Mouse (Mus musculus): ENCODE measurements around the gene Dysf. TPM values are rescaled to one million over a fixed set of nuclear protein-coding genes. Genes with fewer than 3 reads are reported as not detected.

Gene Dysf
- polyA plus RNA-seq, 1 experiment from 2014 or later: 18.6 TPM

- no peak overlapping the region for H3K4me2 ChIP-seq (ENCODE audit: low read length)
- H3K9ac ChIP-seq (ENCODE audit: low read length): no peak overlapping the region; the same call in 1 of the 2 replicates
- no peak overlapping the region for H3K4me3 ChIP-seq (ENCODE audit: control insufficient read depth in 1 of 2, insufficient read depth in 1 of 2, low read depth in 1 of 2, low read length in 2 of 2)
- no peak for ATAC-seq (ENCODE audit: insufficient number of reproducible peaks, insufficient read depth, low FRiP score, low read depth)
- 59% methylated on average over 1 of the region's 1 CpGs for WGBS
- H3K27ac ChIP-seq (replicated peaks in 1 of 2; ENCODE audit: control insufficient read depth in 1 of 2, insufficient read depth in 1 of 2, low read depth in 2 of 2, low read length in 2 of 2): peak overlapping the region in 1 of 2 experiments; percentile 38; a peak in 1 of 4 replicates
- no peaks in the 10 kb centered on the region for H3K27me3 ChIP-seq (ENCODE audit: control insufficient read depth, insufficient read depth, low read length)
- H3K36me3 ChIP-seq (ENCODE audit: control insufficient read depth, insufficient read depth, low read length): peaks cover 21% of the 10 kb centered on the region
- H3K4me1 ChIP-seq (ENCODE audit: control insufficient read depth in 2 of 2, insufficient read depth in 2 of 2, low read length in 2 of 2): peaks cover 11 to 25% of the 10 kb centered on the region in 2 experiments
- H3K9me3 ChIP-seq (ENCODE audit: control insufficient read depth, low read length): no peaks in the 10 kb centered on the region
Measured at GRCm38 (mm10) chr6:84143328-84143727, 134.9 kb downstream of the Dysf start.

- Histone ChIP-seq H3K9ac (ENCODE audit: low read length) (no peak overlapping the region), H3K27me3 (ENCODE audit: control insufficient read depth, insufficient read depth, low read length) (no peaks in the 10 kb centered on the region), H3K4me1 (ENCODE audit: control insufficient read depth in 2 of 2, insufficient read depth in 2 of 2, low read length in 2 of 2) (peaks cover 11 to 21% of the 10 kb centered on the region in 2 experiments), H3K4me2 (ENCODE audit: low read length) (no peak overlapping the region), H3K27ac (replicated peaks in 1 of 2; ENCODE audit: control insufficient read depth in 1 of 2, insufficient read depth in 1 of 2, low read depth in 2 of 2, low read length in 2 of 2) (no peak overlapping the region), H3K4me3 (ENCODE audit: control insufficient read depth in 1 of 2, insufficient read depth in 1 of 2, low read depth in 1 of 2, low read length in 2 of 2) (no peak overlapping the region), H3K9me3 (ENCODE audit: control insufficient read depth, low read length) (no peaks in the 10 kb centered on the region), H3K36me3 (ENCODE audit: control insufficient read depth, insufficient read depth, low read length) (peaks cover 15% of the 10 kb centered on the region)
- no peak for ATAC-seq (ENCODE audit: insufficient number of reproducible peaks, insufficient read depth, low FRiP score, low read depth)
- 91% methylated on average over 4 of the region's 4 CpGs for WGBS
Measured at GRCm38 (mm10) chr6:84144393-84144792, 136.0 kb downstream of the Dysf start.

GRCm38 (mm10) chr6:84147206-84148004 lies 139.0 kb downstream of the Dysf start:
- Histone ChIP-seq H3K36me3 (ENCODE audit: control insufficient read depth, insufficient read depth, low read length) (peaks cover 21% of the 10 kb centered on the region), H3K9ac (ENCODE audit: low read length) (no peak overlapping the region), H3K4me3 (ENCODE audit: control insufficient read depth in 1 of 2, insufficient read depth in 1 of 2, low read depth in 1 of 2, low read length in 2 of 2) (no peak overlapping the region), H3K4me2 (ENCODE audit: low read length) (no peak overlapping the region), H3K4me1 (ENCODE audit: control insufficient read depth in 2 of 2, insufficient read depth in 2 of 2, low read length in 2 of 2) (peaks cover 5 to 10% of the 10 kb centered on the region in 2 experiments), H3K27ac (replicated peaks in 1 of 2; ENCODE audit: control insufficient read depth in 1 of 2, insufficient read depth in 1 of 2, low read depth in 2 of 2, low read length in 2 of 2) (no peak overlapping the region), H3K27me3 (ENCODE audit: control insufficient read depth, insufficient read depth, low read length) (no peaks in the 10 kb centered on the region), H3K9me3 (ENCODE audit: control insufficient read depth, low read length) (no peaks in the 10 kb centered on the region)
- ATAC-seq (ENCODE audit: insufficient number of reproducible peaks, insufficient read depth, low FRiP score, low read depth): no peak
- WGBS: 83% methylated on average over 12 of the region's 13 CpGs

GRCm38 (mm10) chr6:84148470-84148869 lies 140.1 kb downstream of the Dysf start:
- Histone ChIP-seq H3K27me3 (ENCODE audit: control insufficient read depth, insufficient read depth, low read length) (no peaks in the 10 kb centered on the region), H3K4me1 (ENCODE audit: control insufficient read depth in 2 of 2, insufficient read depth in 2 of 2, low read length in 2 of 2) (peaks cover 2 to 3% of the 10 kb centered on the region in 2 experiments; a peak in 3 of 4 replicates), H3K4me3 (ENCODE audit: control insufficient read depth in 1 of 2, insufficient read depth in 1 of 2, low read depth in 1 of 2, low read length in 2 of 2) (no peak overlapping the region), H3K4me2 (ENCODE audit: low read length) (no peak overlapping the region), H3K27ac (replicated peaks in 1 of 2; ENCODE audit: control insufficient read depth in 1 of 2, insufficient read depth in 1 of 2, low read depth in 2 of 2, low read length in 2 of 2) (no peak overlapping the region), H3K9ac (ENCODE audit: low read length) (no peak overlapping the region), H3K9me3 (ENCODE audit: control insufficient read depth, low read length) (no peaks in the 10 kb centered on the region), H3K36me3 (ENCODE audit: control insufficient read depth, insufficient read depth, low read length) (peaks cover 25% of the 10 kb centered on the region)
- 62% methylated on average over 6 of the region's 6 CpGs for WGBS
- ATAC-seq (ENCODE audit: insufficient number of reproducible peaks, insufficient read depth, low FRiP score, low read depth): no peak

- no peak for ATAC-seq (ENCODE audit: insufficient number of reproducible peaks, insufficient read depth, low FRiP score, low read depth)
- no peaks in the 10 kb centered on the region for H3K9me3 ChIP-seq (ENCODE audit: control insufficient read depth, low read length)
- H3K4me2 ChIP-seq (ENCODE audit: low read length): no peak overlapping the region
- H3K9ac ChIP-seq (ENCODE audit: low read length): no peak overlapping the region
- WGBS: 68% methylated on average over 2 of the region's 2 CpGs
- no peak overlapping the region for H3K27ac ChIP-seq (replicated peaks in 1 of 2; ENCODE audit: control insufficient read depth in 1 of 2, insufficient read depth in 1 of 2, low read depth in 2 of 2, low read length in 2 of 2)
- no peak overlapping the region for H3K4me3 ChIP-seq (ENCODE audit: control insufficient read depth in 1 of 2, insufficient read depth in 1 of 2, low read depth in 1 of 2, low read length in 2 of 2)
- H3K36me3 ChIP-seq (ENCODE audit: control insufficient read depth, insufficient read depth, low read length): peaks cover 32% of the 10 kb centered on the region
- H3K27me3 ChIP-seq (ENCODE audit: control insufficient read depth, insufficient read depth, low read length): no peaks in the 10 kb centered on the region
- H3K4me1 ChIP-seq (ENCODE audit: control insufficient read depth in 2 of 2, insufficient read depth in 2 of 2, low read length in 2 of 2): peaks cover 17 to 22% of the 10 kb centered on the region in 2 experiments
Measured at GRCm38 (mm10) chr6:84154508-84154907, 146.1 kb downstream of the Dysf start.

DNA sequence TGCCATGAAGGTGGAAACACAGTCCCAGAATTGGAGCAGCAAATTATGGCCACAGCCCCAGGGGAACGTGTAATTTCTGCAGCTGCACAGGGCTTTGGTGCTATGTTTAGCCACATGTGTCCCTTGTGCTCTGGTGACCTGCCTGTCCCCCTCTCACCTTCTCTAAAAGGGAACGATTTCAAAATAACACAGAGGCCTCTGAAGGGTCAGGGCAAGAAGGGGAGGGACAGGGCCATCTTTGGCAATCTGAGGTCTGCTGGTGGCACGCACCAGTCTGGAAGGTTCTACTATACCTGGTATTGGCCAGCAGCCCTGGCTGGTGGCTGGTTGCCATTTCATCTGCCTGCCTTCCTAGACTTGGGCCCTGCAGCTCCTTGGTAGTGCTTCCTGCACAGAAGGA lies 147.4 kb downstream of the Dysf start:
- ATAC-seq (ENCODE audit: insufficient number of reproducible peaks, insufficient read depth, low FRiP score, low read depth): peak; percentile 35; the same call in 1 of the 2 replicates
- Histone ChIP-seq H3K27me3 (ENCODE audit: control insufficient read depth, insufficient read depth, low read length) (no peaks in the 10 kb centered on the region), H3K4me1 (ENCODE audit: control insufficient read depth in 2 of 2, insufficient read depth in 2 of 2, low read length in 2 of 2) (peaks cover 17 to 22% of the 10 kb centered on the region in 2 experiments), H3K4me2 (ENCODE audit: low read length) (no peak overlapping the region), H3K4me3 (ENCODE audit: control insufficient read depth in 1 of 2, insufficient read depth in 1 of 2, low read depth in 1 of 2, low read length in 2 of 2) (no peak overlapping the region), H3K27ac (replicated peaks in 1 of 2; ENCODE audit: control insufficient read depth in 1 of 2, insufficient read depth in 1 of 2, low read depth in 2 of 2, low read length in 2 of 2) (peak overlapping the region; percentile 35 to 71), H3K9ac (ENCODE audit: low read length) (no peak overlapping the region), H3K36me3 (ENCODE audit: control insufficient read depth, insufficient read depth, low read length) (peaks cover 26% of the 10 kb centered on the region), H3K9me3 (ENCODE audit: control insufficient read depth, low read length) (no peaks in the 10 kb centered on the region)
- WGBS: 46% methylated on average over 3 of the region's 3 CpGs

GRCm38 (mm10) chr6:84156481-84157025 lies 148.2 kb downstream of the Dysf start:
- H3K27ac ChIP-seq (replicated peaks in 1 of 2; ENCODE audit: control insufficient read depth in 1 of 2, insufficient read depth in 1 of 2, low read depth in 2 of 2, low read length in 2 of 2): peak overlapping the region; percentile 35 to 71
- no peak overlapping the region for H3K9ac ChIP-seq (ENCODE audit: low read length)
- H3K36me3 ChIP-seq (ENCODE audit: control insufficient read depth, insufficient read depth, low read length): peaks cover 25% of the 10 kb centered on the region
- no peaks in the 10 kb centered on the region for H3K27me3 ChIP-seq (ENCODE audit: control insufficient read depth, insufficient read depth, low read length)
- no peaks in the 10 kb centered on the region for H3K9me3 ChIP-seq (ENCODE audit: control insufficient read depth, low read length)
- 62% methylated on average over 4 of the region's 4 CpGs for WGBS
- peaks cover 17 to 22% of the 10 kb centered on the region in 2 experiments for H3K4me1 ChIP-seq (ENCODE audit: control insufficient read depth in 2 of 2, insufficient read depth in 2 of 2, low read length in 2 of 2)
- no peak for ATAC-seq (ENCODE audit: insufficient number of reproducible peaks, insufficient read depth, low FRiP score, low read depth)
- no peak overlapping the region for H3K4me3 ChIP-seq (ENCODE audit: control insufficient read depth in 1 of 2, insufficient read depth in 1 of 2, low read depth in 1 of 2, low read length in 2 of 2)
- H3K4me2 ChIP-seq (ENCODE audit: low read length): no peak overlapping the region
